Mouse (Mus musculus) heart, adult 2 months (tissue): ENCODE data around the gene Fam124b.

Experiments
- CTCF ChIP-seq: fragments of 200-600 bp; IDR thresholded peaks from 2 replicates; pipeline ENCODE4 v1.8.1; 2022; ENCODE audit warnings: antibody characterized with exemption, mild to moderate bottlenecking, moderate library complexity
- EP300 ChIP-seq: fragments of 200-500 bp; IDR thresholded peaks from 2 replicates; pipeline ENCODE4 v1.6.1; 2011; ENCODE audit warnings: low read depth, low read length, control low read depth; ENCODE audit not compliant: insufficient read depth

GRCm38 (mm10) chr1:80218268-80218667, at the start of gene Fam124b:
- TF ChIP-seq CTCF, result no peak
- TF ChIP-seq EP300, result peak; percentile 98
